Mouse (Mus musculus): ENCODE data around the gene Prr3. TPM values are rescaled to one million over a fixed set of nuclear protein-coding genes. Genes with fewer than 3 reads are reported as not detected.

Prr3 gene
- polyA plus RNA-seq (2015; fragmentation: Nextera tagmentation; extraction: Ambion mirVana), result 6.1 and 6.3 TPM in 2 replicates

GRCm38 (mm10) chr17:35979401-35980362, at the start of gene Prr3, which contains the start of gene Gnl1:
Gene Prr3 (minus strand): TSS chr17:35980236.
Gene Gnl1 (plus strand): TSS chr17:35979851.
- peak; percentile 91 for DNase-seq

GRCm38 (mm10) chr17:36028879-36029619, 49.0 kb upstream of the Prr3 start:
- Histone ChIP-seq H3K27ac (ENCODE audit: low read depth) (no peak overlapping the region), H3K4me2 (ENCODE audit: low read depth, low read length) (no peak overlapping the region), H3K9ac (replicated peaks) (no peak overlapping the region), H3K4me3 (ENCODE audit: low read depth, low read length) (no peak overlapping the region), H3K36me3 (replicated peaks; ENCODE audit: insufficient read depth, low read length) (no peaks in the 10 kb centered on the region), H3K4me1 (ENCODE audit: insufficient read depth) (peaks cover 27% of the 10 kb centered on the region), H3K27me3 (ENCODE audit: insufficient read depth, low read length) (no peaks in the 10 kb centered on the region), H3K9me3 (ENCODE audit: low read length) (no peaks in the 10 kb centered on the region)
- ATAC-seq (no peak), DNase-seq (no peak)
- TF ChIP-seq CTCF (IDR thresholded peaks at IDR 0.05; ENCODE audit: low read depth) (no peak), EP300 (IDR thresholded peaks at IDR 0.05; ENCODE audit: low read depth) (no peak)
- 89% methylated on average over 7 of the region's 7 CpGs for WGBS (ENCODE audit: insufficient replicate concordance)

More at GRCm38 (mm10) chr17:35979401-35980362, at the start of gene Prr3, which contains the start of gene Gnl1:
- H3K9me3 ChIP-seq (ENCODE audit: low read length), result no peaks in the 10 kb centered on the region
- peak within 1 kb of the TSS; percentile 64 for H3K9ac ChIP-seq (replicated peaks)
- H3K4me2 ChIP-seq (ENCODE audit: low read depth, low read length), result peak within 1 kb of the TSS; percentile 92
- H3K27me3 ChIP-seq (ENCODE audit: insufficient read depth, low read length), result no peaks in the 10 kb centered on the region
- peak within 1 kb of the TSS; percentile 91 for H3K27ac ChIP-seq (ENCODE audit: low read depth)
- peak within 1 kb of the TSS; percentile 80 for H3K4me3 ChIP-seq (ENCODE audit: low read depth, low read length)
- H3K36me3 ChIP-seq (replicated peaks; ENCODE audit: insufficient read depth, low read length), result peaks cover 21% of the 10 kb centered on the region
- under 1% methylated on average over 76 of the region's 109 CpGs for WGBS (ENCODE audit: insufficient replicate concordance)
- peaks cover 10% of the 10 kb centered on the region for H3K4me1 ChIP-seq (ENCODE audit: insufficient read depth)
- no peak for TF ChIP-seq EP300 (IDR thresholded peaks at IDR 0.05; ENCODE audit: low read depth)
- TF ChIP-seq CTCF (IDR thresholded peaks at IDR 0.05; ENCODE audit: low read depth), result no peak; the same call in 1 of the 2 replicates
- ATAC-seq, result peak; percentile 89

- ATAC-seq, result no peak
- no peak for DNase-seq
- Histone ChIP-seq H3K9me3 (ENCODE audit: low read length) (no peaks in the 10 kb centered on the region), H3K4me1 (ENCODE audit: insufficient read depth) (peaks cover 40% of the 10 kb centered on the region), H3K27me3 (ENCODE audit: insufficient read depth, low read length) (no peaks in the 10 kb centered on the region), H3K36me3 (replicated peaks; ENCODE audit: insufficient read depth, low read length) (no peaks in the 10 kb centered on the region), H3K27ac (ENCODE audit: low read depth) (no peak overlapping the region), H3K4me3 (ENCODE audit: low read depth, low read length) (no peak overlapping the region), H3K9ac (replicated peaks) (no peak overlapping the region), H3K4me2 (ENCODE audit: low read depth, low read length) (no peak overlapping the region)
- WGBS (ENCODE audit: insufficient replicate concordance), result 88% methylated on average over 4 of the region's 4 CpGs
- TF ChIP-seq CTCF (IDR thresholded peaks at IDR 0.05; ENCODE audit: low read depth) (no peak), EP300 (IDR thresholded peaks at IDR 0.05; ENCODE audit: low read depth) (no peak)
Measured at GRCm38 (mm10) chr17:36027663-36028062, 47.6 kb upstream of the Prr3 start.

- H3K27me3 ChIP-seq (ENCODE audit: insufficient read depth, low read length), result no peaks in the 10 kb centered on the region
- no peak overlapping the region for H3K4me3 ChIP-seq (ENCODE audit: low read depth, low read length)
- no peak for TF ChIP-seq CTCF (IDR thresholded peaks at IDR 0.05; ENCODE audit: low read depth)
- no peak for TF ChIP-seq EP300 (IDR thresholded peaks at IDR 0.05; ENCODE audit: low read depth)
- H3K4me1 ChIP-seq (ENCODE audit: insufficient read depth), result peaks cover 41% of the 10 kb centered on the region
- ATAC-seq (no peak), DNase-seq (no peak)
- no peak overlapping the region for H3K27ac ChIP-seq (ENCODE audit: low read depth)
- H3K9ac ChIP-seq (replicated peaks), result no peak overlapping the region
- no peak overlapping the region for H3K4me2 ChIP-seq (ENCODE audit: low read depth, low read length)
- H3K9me3 ChIP-seq (ENCODE audit: low read length), result no peaks in the 10 kb centered on the region
- H3K36me3 ChIP-seq (replicated peaks; ENCODE audit: insufficient read depth, low read length), result no peaks in the 10 kb centered on the region
- WGBS (ENCODE audit: insufficient replicate concordance), result 85% methylated on average over 4 of the region's 4 CpGs
Measured at GRCm38 (mm10) chr17:36025901-36026300, 45.9 kb upstream of the Prr3 start.

- no peak overlapping the region for H3K27ac ChIP-seq (ENCODE audit: low read depth)
- H3K4me2 ChIP-seq (ENCODE audit: low read depth, low read length), result no peak overlapping the region
- no peak overlapping the region for H3K9ac ChIP-seq (replicated peaks)
- 73% methylated on average over 5 of the region's 5 CpGs for WGBS (ENCODE audit: insufficient replicate concordance)
- no peak for DNase-seq
- no peaks in the 10 kb centered on the region for H3K9me3 ChIP-seq (ENCODE audit: low read length)
- no peak for TF ChIP-seq EP300 (IDR thresholded peaks at IDR 0.05; ENCODE audit: low read depth)
- H3K36me3 ChIP-seq (replicated peaks; ENCODE audit: insufficient read depth, low read length), result no peaks in the 10 kb centered on the region
- H3K27me3 ChIP-seq (ENCODE audit: insufficient read depth, low read length), result no peaks in the 10 kb centered on the region
- no peak for ATAC-seq
- H3K4me1 ChIP-seq (ENCODE audit: insufficient read depth), result peaks cover 34% of the 10 kb centered on the region
- no peak overlapping the region for H3K4me3 ChIP-seq (ENCODE audit: low read depth, low read length)
Measured at GRCm38 (mm10) chr17:36025197-36025596, 45.2 kb upstream of the Prr3 start.
